Mouse (Mus musculus): Measurements from ENCODE around the gene Gm20425. TPM values are rescaled to one million over a fixed set of nuclear protein-coding genes. Genes with fewer than 3 reads are reported as not detected.
A peak's percentile ranks its signal among the peaks of the same experiment; 100 is the strongest.

Gm20425 gene
- polyA plus RNA-seq, 1 experiment from 2014 or later: 1.4 TPM

DNA sequence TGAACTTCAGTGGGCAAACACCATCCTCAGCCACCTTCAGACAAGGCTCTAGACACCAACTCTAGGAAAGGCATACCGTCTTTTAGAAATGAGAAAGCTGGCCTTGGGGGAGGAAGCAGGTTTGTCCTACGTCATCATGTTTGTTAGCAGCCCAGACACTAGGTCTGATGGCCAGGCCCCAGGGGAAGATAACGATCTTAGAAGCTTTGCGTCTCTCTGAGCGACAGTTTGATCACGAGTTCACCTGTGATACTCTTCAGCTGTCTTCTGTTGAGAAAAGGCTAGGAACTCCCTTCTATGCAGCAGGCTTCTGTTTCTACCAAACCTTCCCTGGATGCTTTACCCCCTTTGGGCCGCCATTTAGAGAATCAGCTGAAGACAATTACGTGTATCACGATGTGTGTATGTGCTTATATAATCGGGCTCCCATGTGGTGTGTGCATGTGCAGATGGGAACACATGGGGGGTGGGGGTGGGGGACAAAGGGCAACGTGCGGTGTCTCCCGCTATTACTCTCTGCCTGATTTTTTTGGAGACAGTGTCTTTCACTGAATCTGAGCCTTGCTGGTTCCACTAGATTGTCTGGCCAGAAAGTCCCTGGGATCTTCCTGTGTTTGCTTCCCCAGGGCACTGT, 1.6 kb downstream of the Gm20425 start:
- no peak overlapping the region for H3K9ac ChIP-seq (ENCODE audit: low read depth, low read length)
- no peaks in the 10 kb centered on the region for H3K4me1 ChIP-seq (ENCODE audit: control insufficient read depth, insufficient read depth, low read length)
- 73% methylated on average over 13 of the region's 13 CpGs for WGBS
- no peaks in the 10 kb centered on the region for H3K27me3 ChIP-seq (ENCODE audit: control insufficient read depth, insufficient read depth, low read length)
- ATAC-seq (ENCODE audit: low FRiP score, low TSS enrichment): no peak
- no peaks in the 10 kb centered on the region for H3K9me3 ChIP-seq (ENCODE audit: control insufficient read depth, low read length)
- no peak overlapping the region for H3K4me2 ChIP-seq (replicated peaks; ENCODE audit: low read depth, low read length)
- no peaks in the 10 kb centered on the region for H3K36me3 ChIP-seq (ENCODE audit: control insufficient read depth, insufficient read depth, low read length)
- H3K27ac ChIP-seq (ENCODE audit: low read depth, low read length): no peak overlapping the region
- no peak overlapping the region for H3K4me3 ChIP-seq (ENCODE audit: low read length)

DNA sequence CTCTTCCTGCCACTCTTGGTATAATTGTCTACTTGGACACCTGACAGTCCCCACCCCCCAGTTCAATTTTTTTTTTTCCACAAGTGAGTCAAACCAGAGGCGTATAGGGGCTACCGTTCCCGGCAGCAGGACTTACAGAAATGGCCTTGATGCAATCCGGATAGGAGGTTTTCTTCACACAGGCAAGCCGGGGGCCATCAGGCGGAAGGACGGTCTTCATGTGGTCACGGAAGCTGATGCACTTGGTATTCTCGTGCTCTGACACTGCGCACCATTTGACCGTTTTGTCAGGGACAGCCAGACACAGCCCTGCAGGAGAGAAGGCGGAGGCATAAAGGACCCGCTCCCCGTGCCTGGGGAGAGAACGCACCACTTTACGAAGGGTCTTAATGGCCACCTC, 2.3 kb downstream of the Gm20425 start:
- no peak overlapping the region for H3K9ac ChIP-seq (ENCODE audit: low read depth, low read length)
- H3K9me3 ChIP-seq (ENCODE audit: control insufficient read depth, low read length): no peaks in the 10 kb centered on the region
- no peak overlapping the region for H3K27ac ChIP-seq (ENCODE audit: low read depth, low read length)
- no peak overlapping the region for H3K4me2 ChIP-seq (replicated peaks; ENCODE audit: low read depth, low read length)
- H3K4me1 ChIP-seq (ENCODE audit: control insufficient read depth, insufficient read depth, low read length): no peaks in the 10 kb centered on the region
- no peak for ATAC-seq (ENCODE audit: low FRiP score, low TSS enrichment)
- H3K36me3 ChIP-seq (ENCODE audit: control insufficient read depth, insufficient read depth, low read length): no peaks in the 10 kb centered on the region
- no peaks in the 10 kb centered on the region for H3K27me3 ChIP-seq (ENCODE audit: control insufficient read depth, insufficient read depth, low read length)
- WGBS: 86% methylated on average over 16 of the region's 16 CpGs
- no peak overlapping the region for H3K4me3 ChIP-seq (ENCODE audit: low read length)

DNA sequence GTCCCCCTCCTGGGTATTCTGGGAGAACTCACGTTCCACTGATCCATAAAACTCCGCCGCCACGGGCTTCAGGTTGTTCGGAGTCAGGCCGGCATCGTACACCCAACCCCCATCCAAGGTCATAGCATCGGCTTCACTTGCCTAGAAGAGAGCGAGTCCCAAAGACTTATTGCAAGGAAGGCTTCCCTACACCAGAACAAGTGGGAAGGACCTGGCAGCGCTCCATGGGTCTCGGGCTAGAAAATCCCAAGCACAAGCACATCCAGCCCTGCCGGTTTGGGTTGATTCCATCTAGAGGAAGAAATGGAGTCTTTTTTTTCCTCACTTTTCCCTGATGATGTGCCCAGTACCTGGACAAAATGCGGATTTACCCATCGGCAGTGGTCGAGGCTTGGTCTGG, 3.3 kb downstream of the Gm20425 start:
- Histone ChIP-seq H3K9me3 (ENCODE audit: control insufficient read depth, low read length) (no peaks in the 10 kb centered on the region), H3K27ac (ENCODE audit: low read depth, low read length) (no peak overlapping the region), H3K4me3 (ENCODE audit: low read length) (no peak overlapping the region), H3K9ac (ENCODE audit: low read depth, low read length) (no peak overlapping the region), H3K4me1 (ENCODE audit: control insufficient read depth, insufficient read depth, low read length) (no peaks in the 10 kb centered on the region), H3K27me3 (ENCODE audit: control insufficient read depth, insufficient read depth, low read length) (no peaks in the 10 kb centered on the region), H3K36me3 (ENCODE audit: control insufficient read depth, insufficient read depth, low read length) (no peaks in the 10 kb centered on the region), H3K4me2 (replicated peaks; ENCODE audit: low read depth, low read length) (no peak overlapping the region)
- ATAC-seq (ENCODE audit: low FRiP score, low TSS enrichment): no peak
- WGBS: 88% methylated on average over 15 of the region's 15 CpGs

DNA sequence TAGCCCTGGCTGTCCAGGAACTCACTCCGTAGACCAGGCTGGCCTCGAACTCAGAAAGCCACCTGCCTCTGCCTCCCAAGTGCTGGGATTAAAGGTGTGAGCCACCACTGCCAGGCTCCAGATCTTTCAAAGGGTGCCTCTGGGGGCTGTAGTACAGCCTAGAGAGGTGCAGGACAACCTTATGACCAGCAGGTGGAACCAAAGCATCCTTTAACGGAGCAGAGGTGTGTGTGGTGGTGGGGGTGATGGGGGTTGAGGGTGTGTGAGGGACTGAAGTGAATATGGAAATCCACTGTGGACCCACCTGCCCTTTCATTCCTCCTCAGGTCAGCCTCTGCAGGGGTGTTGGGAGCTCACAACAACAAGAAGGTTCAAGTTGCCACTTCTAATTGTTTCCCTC, 4.6 kb downstream of the Gm20425 start:
- ATAC-seq (ENCODE audit: low FRiP score, low TSS enrichment): no peak
- no peak overlapping the region for H3K9ac ChIP-seq (ENCODE audit: low read depth, low read length)
- no peaks in the 10 kb centered on the region for H3K4me1 ChIP-seq (ENCODE audit: control insufficient read depth, insufficient read depth, low read length)
- 69% methylated on average over 3 of the region's 3 CpGs for WGBS
- H3K4me2 ChIP-seq (replicated peaks; ENCODE audit: low read depth, low read length): no peak overlapping the region
- no peaks in the 10 kb centered on the region for H3K36me3 ChIP-seq (ENCODE audit: control insufficient read depth, insufficient read depth, low read length)
- H3K4me3 ChIP-seq (ENCODE audit: low read length): no peak overlapping the region
- no peak overlapping the region for H3K27ac ChIP-seq (ENCODE audit: low read depth, low read length)
- no peaks in the 10 kb centered on the region for H3K9me3 ChIP-seq (ENCODE audit: control insufficient read depth, low read length)
- no peaks in the 10 kb centered on the region for H3K27me3 ChIP-seq (ENCODE audit: control insufficient read depth, insufficient read depth, low read length)

DNA sequence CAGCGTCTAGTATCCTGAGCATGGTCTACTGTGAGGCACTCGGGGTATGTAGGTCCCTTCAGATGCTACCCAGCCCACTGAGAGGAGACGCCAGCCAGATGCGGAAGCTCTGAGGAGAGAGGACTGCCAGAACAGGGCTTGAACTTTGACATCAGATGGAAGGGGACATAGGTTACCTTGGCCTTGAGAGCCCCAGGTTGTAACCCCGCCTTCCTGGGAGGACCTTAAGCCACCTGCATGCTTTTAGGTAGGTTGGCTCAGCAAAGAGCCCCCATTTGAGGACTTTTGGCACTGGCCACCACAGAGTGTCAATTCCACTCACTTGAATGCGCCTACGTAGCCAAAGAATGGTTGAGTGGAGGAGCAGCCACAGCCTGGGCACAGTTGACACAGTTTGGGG, 5.4 kb downstream of the Gm20425 start:
- 94% methylated on average over 7 of the region's 7 CpGs for WGBS
- no peak for ATAC-seq (ENCODE audit: low FRiP score, low TSS enrichment)

DNA sequence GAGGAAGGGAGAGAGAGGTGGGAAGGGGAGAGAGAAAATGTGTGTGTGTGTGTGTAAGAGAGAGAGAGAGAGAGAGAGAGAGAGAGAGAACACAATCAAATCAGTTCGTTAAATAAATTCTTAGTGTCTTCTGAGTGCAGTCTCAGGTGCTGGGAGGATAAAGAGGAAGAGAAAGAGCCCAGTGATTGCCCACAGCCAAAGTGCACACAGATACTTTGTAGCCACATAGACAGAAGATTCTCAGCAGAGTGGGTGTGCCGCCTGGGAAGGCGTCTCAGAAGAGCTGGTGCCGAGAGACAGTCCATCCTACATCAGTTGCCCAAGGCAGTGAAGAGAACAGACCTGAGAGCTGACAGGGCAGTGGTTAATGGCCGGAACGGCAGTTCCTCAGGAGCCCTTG, 15.8 kb downstream of the Gm20425 start:
- ATAC-seq (ENCODE audit: low FRiP score, low TSS enrichment): no peak
- Histone ChIP-seq H3K9me3 (ENCODE audit: control insufficient read depth, low read length) (no peaks in the 10 kb centered on the region), H3K27ac (ENCODE audit: low read depth, low read length) (no peak overlapping the region), H3K9ac (ENCODE audit: low read depth, low read length) (no peak overlapping the region), H3K36me3 (ENCODE audit: control insufficient read depth, insufficient read depth, low read length) (no peaks in the 10 kb centered on the region), H3K4me1 (ENCODE audit: control insufficient read depth, insufficient read depth, low read length) (no peaks in the 10 kb centered on the region), H3K27me3 (ENCODE audit: control insufficient read depth, insufficient read depth, low read length) (no peaks in the 10 kb centered on the region), H3K4me3 (ENCODE audit: low read length) (no peak overlapping the region), H3K4me2 (replicated peaks; ENCODE audit: low read depth, low read length) (no peak overlapping the region)
- 63% methylated on average over 6 of the region's 6 CpGs for WGBS

More for the DNA sequence above, 5.4 kb downstream of the Gm20425 start:
- H3K27me3 ChIP-seq (ENCODE audit: control insufficient read depth, insufficient read depth, low read length): no peaks in the 10 kb centered on the region
- no peaks in the 10 kb centered on the region for H3K36me3 ChIP-seq (ENCODE audit: control insufficient read depth, insufficient read depth, low read length)
- no peak overlapping the region for H3K27ac ChIP-seq (ENCODE audit: low read depth, low read length)
- H3K9ac ChIP-seq (ENCODE audit: low read depth, low read length): no peak overlapping the region
- no peak overlapping the region for H3K4me3 ChIP-seq (ENCODE audit: low read length)
- no peaks in the 10 kb centered on the region for H3K9me3 ChIP-seq (ENCODE audit: control insufficient read depth, low read length)
- no peaks in the 10 kb centered on the region for H3K4me1 ChIP-seq (ENCODE audit: control insufficient read depth, insufficient read depth, low read length)
- no peak overlapping the region for H3K4me2 ChIP-seq (replicated peaks; ENCODE audit: low read depth, low read length)

DNA sequence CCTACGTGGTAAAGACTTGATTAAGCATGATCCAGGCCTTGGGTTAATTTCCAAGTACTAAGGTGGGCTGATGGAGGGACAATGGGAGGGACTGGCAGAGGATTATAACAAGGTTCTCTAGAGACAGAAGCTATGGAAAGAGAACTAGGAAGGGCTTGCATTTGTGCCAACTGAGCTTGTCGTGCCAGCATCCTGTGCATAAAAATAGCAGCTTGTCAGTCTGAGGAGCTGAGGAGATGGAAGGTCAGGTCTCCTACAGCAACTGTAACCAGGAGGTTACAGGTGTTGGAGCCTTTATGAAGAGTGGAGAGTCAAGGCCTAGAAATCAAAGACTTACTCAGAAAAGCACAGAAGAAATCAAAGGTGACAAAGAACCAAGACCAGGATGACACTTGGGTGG, 16.5 kb downstream of the Gm20425 start:
- WGBS: 72% methylated on average over 2 of the region's 2 CpGs
- ATAC-seq (ENCODE audit: low FRiP score, low TSS enrichment): no peak
- Histone ChIP-seq H3K4me2 (replicated peaks; ENCODE audit: low read depth, low read length) (no peak overlapping the region), H3K27me3 (ENCODE audit: control insufficient read depth, insufficient read depth, low read length) (no peaks in the 10 kb centered on the region), H3K4me1 (ENCODE audit: control insufficient read depth, insufficient read depth, low read length) (no peaks in the 10 kb centered on the region), H3K36me3 (ENCODE audit: control insufficient read depth, insufficient read depth, low read length) (no peaks in the 10 kb centered on the region), H3K4me3 (ENCODE audit: low read length) (no peak overlapping the region), H3K27ac (ENCODE audit: low read depth, low read length) (no peak overlapping the region), H3K9ac (ENCODE audit: low read depth, low read length) (no peak overlapping the region), H3K9me3 (ENCODE audit: control insufficient read depth, low read length) (no peaks in the 10 kb centered on the region)

DNA sequence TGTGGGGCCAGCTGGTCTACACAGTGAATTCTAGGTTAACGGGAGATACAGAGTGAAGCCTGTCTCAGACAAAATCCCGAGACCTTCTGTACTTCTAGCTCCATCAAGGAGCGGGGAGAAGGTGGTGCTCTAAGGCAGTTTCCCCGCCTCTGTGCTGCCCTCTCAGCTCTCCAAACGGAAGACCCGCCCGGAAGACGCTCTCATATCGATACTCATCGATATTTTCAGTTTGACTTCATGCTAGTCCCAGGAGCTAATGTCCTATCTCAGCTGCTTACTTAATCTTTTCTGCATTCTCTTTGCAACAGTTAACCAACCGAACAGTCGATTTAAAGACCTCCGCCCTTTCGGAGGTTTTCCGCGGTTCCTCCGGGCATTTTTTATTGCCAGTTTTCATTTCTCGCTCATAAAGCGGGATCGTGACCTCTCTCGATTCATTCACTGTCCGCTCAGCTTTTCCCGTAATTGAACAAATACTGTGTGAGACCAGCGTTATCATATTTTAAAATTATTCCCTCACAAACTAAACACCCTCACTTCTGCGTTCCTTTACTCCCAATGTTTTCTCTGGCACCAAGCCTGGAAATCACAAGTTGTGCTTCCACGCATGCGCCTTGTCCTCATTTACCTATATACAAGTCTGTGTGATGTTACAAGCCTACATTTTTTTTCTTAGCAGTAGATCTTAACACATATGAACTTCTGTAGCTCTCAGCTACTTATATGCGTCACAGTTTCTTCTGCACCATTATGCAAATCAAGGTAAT, 17.3 kb downstream of the Gm20425 start:
- Histone ChIP-seq H3K4me3 (ENCODE audit: low read length) (peak overlapping the region; percentile 19; the same call in 1 of the 2 replicates), H3K27ac (ENCODE audit: low read depth, low read length) (no peak overlapping the region), H3K36me3 (ENCODE audit: control insufficient read depth, insufficient read depth, low read length) (no peaks in the 10 kb centered on the region), H3K9me3 (ENCODE audit: control insufficient read depth, low read length) (no peaks in the 10 kb centered on the region), H3K9ac (ENCODE audit: low read depth, low read length) (no peak overlapping the region), H3K27me3 (ENCODE audit: control insufficient read depth, insufficient read depth, low read length) (no peaks in the 10 kb centered on the region), H3K4me1 (ENCODE audit: control insufficient read depth, insufficient read depth, low read length) (no peaks in the 10 kb centered on the region), H3K4me2 (replicated peaks; ENCODE audit: low read depth, low read length) (peak overlapping the region; percentile 35)
- 59% methylated on average over 28 of the region's 28 CpGs for WGBS
- no peak for ATAC-seq (ENCODE audit: low FRiP score, low TSS enrichment)

DNA sequence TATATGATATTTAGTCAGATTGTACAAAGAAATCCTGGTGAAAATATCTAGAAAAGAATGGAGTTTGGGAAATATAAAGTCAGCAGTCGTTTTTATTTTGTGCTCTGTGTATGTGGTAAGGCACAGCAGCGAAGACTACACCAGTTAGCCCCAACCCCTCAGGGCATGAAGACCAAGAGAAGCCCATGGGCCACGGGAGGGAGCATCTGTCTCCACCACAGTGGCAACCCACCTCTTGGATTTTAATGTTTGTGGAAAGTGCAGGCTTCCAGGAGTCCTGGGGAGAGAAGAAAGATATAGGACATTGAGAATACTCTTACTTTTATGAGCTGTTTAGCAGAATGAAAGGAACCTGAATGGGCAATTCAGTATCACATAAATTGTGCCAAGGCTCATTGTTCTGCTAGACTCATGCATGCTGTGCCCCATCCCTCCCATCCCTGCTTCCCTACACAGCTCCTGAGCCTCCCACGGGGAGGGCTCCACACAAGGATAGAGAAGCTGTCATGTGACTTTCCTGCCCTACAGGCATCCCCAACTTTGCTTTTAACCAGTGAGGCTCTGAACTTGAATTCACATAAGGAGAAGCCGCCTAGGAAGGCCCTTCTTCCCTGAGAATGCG, 21.2 kb downstream of the Gm20425 start:
- H3K27ac ChIP-seq (ENCODE audit: low read depth, low read length): no peak overlapping the region
- ATAC-seq (ENCODE audit: low FRiP score, low TSS enrichment): no peak
- H3K27me3 ChIP-seq (ENCODE audit: control insufficient read depth, insufficient read depth, low read length): no peaks in the 10 kb centered on the region
- no peaks in the 10 kb centered on the region for H3K4me1 ChIP-seq (ENCODE audit: control insufficient read depth, insufficient read depth, low read length)
- H3K36me3 ChIP-seq (ENCODE audit: control insufficient read depth, insufficient read depth, low read length): no peaks in the 10 kb centered on the region
- no peak overlapping the region for H3K4me2 ChIP-seq (replicated peaks; ENCODE audit: low read depth, low read length)
- no peaks in the 10 kb centered on the region for H3K9me3 ChIP-seq (ENCODE audit: control insufficient read depth, low read length)
- no peak overlapping the region for H3K9ac ChIP-seq (ENCODE audit: low read depth, low read length)
- H3K4me3 ChIP-seq (ENCODE audit: low read length): no peak overlapping the region
- 68% methylated on average over 6 of the region's 6 CpGs for WGBS
